Mouse (Mus musculus): ENCODE results near the gene Daam2. TPM values are rescaled to one million over a fixed set of nuclear protein-coding genes. Genes with fewer than 3 reads are reported as not detected.

Gene Daam2
- polyA plus RNA-seq, 1 experiment from 2014 or later: 7.0 TPM

GRCm38 (mm10) chr17:49520674-49521073, 43.5 kb downstream of the Daam2 start:
- Histone ChIP-seq H3K4me3 (ENCODE audit: low read depth, low read length) (no peak overlapping the region), H3K36me3 (replicated peaks; ENCODE audit: control insufficient read depth, insufficient read depth, low read depth, low read length) (no peaks in the 10 kb centered on the region), H3K27ac (replicated peaks; ENCODE audit: low read depth, low read length) (no peak overlapping the region), H3K4me2 (ENCODE audit: low read depth, low read length) (no peak overlapping the region), H3K27me3 (ENCODE audit: control insufficient read depth, insufficient read depth, low read length) (no peaks in the 10 kb centered on the region), H3K9me3 (replicated peaks; ENCODE audit: control insufficient read depth, low read length) (no peaks in the 10 kb centered on the region), H3K4me1 (ENCODE audit: control insufficient read depth, insufficient read depth, low read length) (no peaks in the 10 kb centered on the region; the same call in 1 of the 2 replicates), H3K9ac (replicated peaks; ENCODE audit: low read length) (no peak overlapping the region)
- DNase-seq (ENCODE audit: low spot score) (no peak), ATAC-seq (replicated peaks; ENCODE audit: insufficient number of reproducible peaks, low FRiP score, low TSS enrichment, low read depth) (no peak)
- WGBS: 71% methylated on average over 6 of the region's 6 CpGs

DNA sequence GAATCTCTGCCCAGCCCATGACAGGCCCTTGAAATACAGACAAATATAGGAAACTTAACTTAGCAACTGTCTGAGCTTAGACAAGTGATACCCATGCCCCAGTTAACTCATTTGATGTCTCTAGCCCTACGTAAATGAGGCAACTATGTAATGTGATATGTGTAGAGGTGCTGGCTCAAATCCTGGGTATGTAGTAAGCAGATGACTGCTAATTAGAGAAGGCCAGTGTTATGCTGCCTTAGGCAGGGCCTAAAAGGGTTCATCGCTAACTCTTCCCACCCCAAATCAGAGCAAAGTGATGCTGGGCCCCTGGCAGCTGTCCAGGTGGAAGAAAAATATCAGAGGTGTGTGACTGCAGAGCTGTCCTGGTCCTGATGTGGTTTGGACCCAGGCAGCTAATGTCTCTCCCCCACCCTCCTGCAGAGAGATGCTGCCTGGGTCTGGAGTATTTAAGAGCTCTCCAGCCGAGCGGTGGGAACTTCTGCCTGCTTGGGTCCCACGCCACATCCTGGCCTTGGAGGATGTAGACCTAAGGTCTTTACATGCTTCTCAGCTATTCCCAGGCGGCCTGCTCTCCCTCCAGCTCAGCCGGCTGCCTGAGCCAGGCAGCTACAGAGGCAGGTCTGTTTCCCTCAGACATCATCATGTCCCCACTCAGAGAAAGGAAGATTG, 44.4 kb downstream of the Daam2 start:
- H3K27me3 ChIP-seq (ENCODE audit: control insufficient read depth, insufficient read depth, low read length): no peaks in the 10 kb centered on the region
- no peaks in the 10 kb centered on the region; the same call in 1 of the 2 replicates for H3K4me1 ChIP-seq (ENCODE audit: control insufficient read depth, insufficient read depth, low read length)
- H3K9ac ChIP-seq (replicated peaks; ENCODE audit: low read length): no peak overlapping the region
- H3K4me3 ChIP-seq (ENCODE audit: low read depth, low read length): no peak overlapping the region
- no peak for ATAC-seq (replicated peaks; ENCODE audit: insufficient number of reproducible peaks, low FRiP score, low TSS enrichment, low read depth)
- no peaks in the 10 kb centered on the region for H3K9me3 ChIP-seq (replicated peaks; ENCODE audit: control insufficient read depth, low read length)
- H3K4me2 ChIP-seq (ENCODE audit: low read depth, low read length): no peak overlapping the region
- H3K27ac ChIP-seq (replicated peaks; ENCODE audit: low read depth, low read length): no peak overlapping the region
- H3K36me3 ChIP-seq (replicated peaks; ENCODE audit: control insufficient read depth, insufficient read depth, low read depth, low read length): no peaks in the 10 kb centered on the region
- 72% methylated on average over 7 of the region's 7 CpGs for WGBS
- no peak for DNase-seq (ENCODE audit: low spot score)

- Histone ChIP-seq H3K4me3 (ENCODE audit: low read depth, low read length) (no peak overlapping the region), H3K4me1 (ENCODE audit: control insufficient read depth, insufficient read depth, low read length) (no peaks in the 10 kb centered on the region; the same call in 1 of the 2 replicates), H3K9me3 (replicated peaks; ENCODE audit: control insufficient read depth, low read length) (no peaks in the 10 kb centered on the region), H3K27me3 (ENCODE audit: control insufficient read depth, insufficient read depth, low read length) (no peaks in the 10 kb centered on the region), H3K27ac (replicated peaks; ENCODE audit: low read depth, low read length) (no peak overlapping the region), H3K4me2 (ENCODE audit: low read depth, low read length) (no peak overlapping the region), H3K36me3 (replicated peaks; ENCODE audit: control insufficient read depth, insufficient read depth, low read depth, low read length) (no peaks in the 10 kb centered on the region), H3K9ac (replicated peaks; ENCODE audit: low read length) (no peak overlapping the region)
- DNase-seq (ENCODE audit: low spot score) (no peak), ATAC-seq (replicated peaks; ENCODE audit: insufficient number of reproducible peaks, low FRiP score, low TSS enrichment, low read depth) (no peak)
- WGBS: 64% methylated on average over 3 of the region's 3 CpGs
These were observed 47.1 kb downstream of the Daam2 start for GRCm38 (mm10) chr17:49517091-49517490.

DNA sequence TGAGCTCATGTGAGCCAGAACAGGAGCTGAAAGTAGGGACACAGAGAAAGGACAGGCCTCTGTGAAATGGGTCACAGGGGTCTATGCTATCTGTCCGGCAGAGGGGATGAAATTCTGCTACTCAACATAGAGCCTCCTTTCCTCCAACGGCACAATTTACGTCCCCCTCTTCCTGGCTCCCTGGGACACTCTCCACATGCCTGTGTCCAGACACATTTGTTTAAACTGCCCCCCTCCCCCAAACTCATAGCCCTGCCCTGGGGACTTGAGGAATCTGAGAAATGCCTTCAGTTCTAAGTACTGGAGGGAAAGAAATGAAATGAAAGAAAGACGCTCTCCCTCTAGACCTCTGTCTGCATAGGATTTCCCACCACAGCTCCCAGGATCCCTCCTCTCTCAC, 48.5 kb downstream of the Daam2 start:
- Histone ChIP-seq H3K27ac (replicated peaks; ENCODE audit: low read depth, low read length) (no peak overlapping the region), H3K4me2 (ENCODE audit: low read depth, low read length) (no peak overlapping the region), H3K27me3 (ENCODE audit: control insufficient read depth, insufficient read depth, low read length) (no peaks in the 10 kb centered on the region), H3K4me3 (ENCODE audit: low read depth, low read length) (no peak overlapping the region), H3K9me3 (replicated peaks; ENCODE audit: control insufficient read depth, low read length) (no peaks in the 10 kb centered on the region), H3K36me3 (replicated peaks; ENCODE audit: control insufficient read depth, insufficient read depth, low read depth, low read length) (no peaks in the 10 kb centered on the region), H3K4me1 (ENCODE audit: control insufficient read depth, insufficient read depth, low read length) (no peaks in the 10 kb centered on the region; the same call in 1 of the 2 replicates), H3K9ac (replicated peaks; ENCODE audit: low read length) (no peak overlapping the region)
- 33% methylated on average over 4 of the region's 4 CpGs for WGBS
- DNase-seq (ENCODE audit: low spot score) (peak; percentile 44), ATAC-seq (replicated peaks; ENCODE audit: insufficient number of reproducible peaks, low FRiP score, low TSS enrichment, low read depth) (no peak; the same call in 1 of the 2 replicates)

- H3K9ac ChIP-seq (replicated peaks; ENCODE audit: low read length): no peak overlapping the region
- H3K27me3 ChIP-seq (ENCODE audit: control insufficient read depth, insufficient read depth, low read length): no peaks in the 10 kb centered on the region
- no peaks in the 10 kb centered on the region for H3K9me3 ChIP-seq (replicated peaks; ENCODE audit: control insufficient read depth, low read length)
- no peaks in the 10 kb centered on the region for H3K36me3 ChIP-seq (replicated peaks; ENCODE audit: control insufficient read depth, insufficient read depth, low read depth, low read length)
- no peak for DNase-seq (ENCODE audit: low spot score)
- H3K27ac ChIP-seq (replicated peaks; ENCODE audit: low read depth, low read length): no peak overlapping the region
- WGBS: 91% methylated on average over 3 of the region's 3 CpGs
- H3K4me2 ChIP-seq (ENCODE audit: low read depth, low read length): no peak overlapping the region
- no peaks in the 10 kb centered on the region; the same call in 1 of the 2 replicates for H3K4me1 ChIP-seq (ENCODE audit: control insufficient read depth, insufficient read depth, low read length)
- H3K4me3 ChIP-seq (ENCODE audit: low read depth, low read length): no peak overlapping the region
- no peak for ATAC-seq (replicated peaks; ENCODE audit: insufficient number of reproducible peaks, low FRiP score, low TSS enrichment, low read depth)
These were observed 49.0 kb downstream of the Daam2 start for GRCm38 (mm10) chr17:49515141-49515540.

GRCm38 (mm10) chr17:49512671-49513085, 51.5 kb downstream of the Daam2 start:
- no peak overlapping the region for H3K9ac ChIP-seq (replicated peaks; ENCODE audit: low read length)
- H3K4me3 ChIP-seq (ENCODE audit: low read depth, low read length): no peak overlapping the region
- no peak overlapping the region for H3K27ac ChIP-seq (replicated peaks; ENCODE audit: low read depth, low read length)
- H3K27me3 ChIP-seq (ENCODE audit: control insufficient read depth, insufficient read depth, low read length): no peaks in the 10 kb centered on the region
- DNase-seq (ENCODE audit: low spot score) (no peak), ATAC-seq (replicated peaks; ENCODE audit: insufficient number of reproducible peaks, low FRiP score, low TSS enrichment, low read depth) (no peak)
- no peaks in the 10 kb centered on the region for H3K36me3 ChIP-seq (replicated peaks; ENCODE audit: control insufficient read depth, insufficient read depth, low read depth, low read length)
- no peaks in the 10 kb centered on the region for H3K4me1 ChIP-seq (ENCODE audit: control insufficient read depth, insufficient read depth, low read length)
- H3K9me3 ChIP-seq (replicated peaks; ENCODE audit: control insufficient read depth, low read length): no peaks in the 10 kb centered on the region
- 73% methylated on average over 5 of the region's 5 CpGs for WGBS
- H3K4me2 ChIP-seq (ENCODE audit: low read depth, low read length): no peak overlapping the region

DNA sequence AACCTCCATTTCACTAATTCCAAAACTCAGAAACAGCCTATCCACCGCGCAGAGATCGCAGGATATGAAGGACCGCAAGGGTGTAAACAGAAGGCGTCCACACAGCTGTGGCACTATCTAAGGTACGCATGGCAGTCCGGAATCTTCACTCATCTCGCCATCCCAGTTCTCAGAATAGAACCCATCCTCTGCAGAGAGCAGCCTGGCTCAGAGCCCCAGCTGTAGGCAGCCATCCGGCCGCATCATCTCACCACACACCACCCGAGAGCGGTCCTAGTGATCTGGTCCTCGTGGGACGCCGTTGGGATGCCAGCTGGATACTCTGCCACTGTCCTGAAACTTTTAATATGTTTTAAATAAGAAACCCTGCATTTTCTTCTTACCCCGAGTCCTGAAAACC, 54.7 kb downstream of the Daam2 start:
- no peaks in the 10 kb centered on the region for H3K9me3 ChIP-seq (replicated peaks; ENCODE audit: control insufficient read depth, low read length)
- no peaks in the 10 kb centered on the region for H3K4me1 ChIP-seq (ENCODE audit: control insufficient read depth, insufficient read depth, low read length)
- H3K27ac ChIP-seq (replicated peaks; ENCODE audit: low read depth, low read length): no peak overlapping the region
- H3K9ac ChIP-seq (replicated peaks; ENCODE audit: low read length): no peak overlapping the region
- H3K4me2 ChIP-seq (ENCODE audit: low read depth, low read length): no peak overlapping the region
- no peak overlapping the region for H3K4me3 ChIP-seq (ENCODE audit: low read depth, low read length)
- H3K27me3 ChIP-seq (ENCODE audit: control insufficient read depth, insufficient read depth, low read length): no peaks in the 10 kb centered on the region
- DNase-seq (ENCODE audit: low spot score) (no peak), ATAC-seq (replicated peaks; ENCODE audit: insufficient number of reproducible peaks, low FRiP score, low TSS enrichment, low read depth) (no peak)
- 92% methylated on average over 16 of the region's 16 CpGs for WGBS
- H3K36me3 ChIP-seq (replicated peaks; ENCODE audit: control insufficient read depth, insufficient read depth, low read depth, low read length): no peaks in the 10 kb centered on the region

DNA sequence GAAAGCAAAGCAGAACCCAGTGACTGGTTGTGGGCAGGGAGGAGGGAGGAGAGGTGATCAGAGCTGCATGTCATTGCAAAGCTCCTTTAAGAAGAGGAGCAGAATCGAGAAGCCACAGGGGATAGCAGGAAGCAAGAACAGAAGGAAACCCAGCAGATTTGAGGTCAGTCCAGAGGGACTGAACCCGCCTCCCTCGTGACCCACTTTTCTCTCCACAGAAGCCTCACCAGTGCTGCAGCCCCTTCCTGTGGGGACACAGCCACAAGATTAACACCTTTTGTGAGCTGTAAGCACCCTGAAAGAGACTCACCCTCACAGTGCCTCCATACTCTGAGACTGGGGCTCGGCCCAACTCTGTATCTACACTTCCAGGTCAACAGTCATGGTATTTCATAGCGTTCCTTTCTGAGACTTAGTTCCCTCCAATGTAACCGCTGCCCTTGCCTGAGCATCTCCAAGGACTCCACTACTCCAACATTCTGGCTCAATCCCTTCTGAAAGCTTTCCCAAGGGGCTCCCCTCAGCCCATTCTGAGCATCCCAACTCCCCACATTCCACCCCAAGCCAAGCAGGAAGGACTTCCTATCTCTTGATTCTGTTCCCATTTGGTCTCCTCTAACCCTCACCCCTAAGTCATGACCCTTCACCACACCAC, 60.8 kb downstream of the Daam2 start:
- no peak overlapping the region for H3K27ac ChIP-seq (replicated peaks; ENCODE audit: low read depth, low read length)
- no peak for ATAC-seq (replicated peaks; ENCODE audit: insufficient number of reproducible peaks, low FRiP score, low TSS enrichment, low read depth)
- no peaks in the 10 kb centered on the region for H3K4me1 ChIP-seq (ENCODE audit: control insufficient read depth, insufficient read depth, low read length)
- WGBS: 88% methylated on average over 6 of the region's 6 CpGs
- no peaks in the 10 kb centered on the region for H3K36me3 ChIP-seq (replicated peaks; ENCODE audit: control insufficient read depth, insufficient read depth, low read depth, low read length)
- no peak overlapping the region for H3K4me3 ChIP-seq (ENCODE audit: low read depth, low read length)
- no peak for DNase-seq (ENCODE audit: low spot score)
- H3K9me3 ChIP-seq (replicated peaks; ENCODE audit: control insufficient read depth, low read length): no peaks in the 10 kb centered on the region
- no peak overlapping the region for H3K9ac ChIP-seq (replicated peaks; ENCODE audit: low read length)
- H3K4me2 ChIP-seq (ENCODE audit: low read depth, low read length): no peak overlapping the region
- no peaks in the 10 kb centered on the region for H3K27me3 ChIP-seq (ENCODE audit: control insufficient read depth, insufficient read depth, low read length)

All from embryonic facial prominence, embryonic 11.5 days (tissue).